Mouse (Mus musculus): Measurements from ENCODE around the gene Ifngr1. TPM values are rescaled to one million over a fixed set of nuclear protein-coding genes. Genes with fewer than 3 reads are reported as not detected.

Gene Ifngr1
- total and polyA plus RNA-seq, 3 experiments, result 15.4 to 18.6 TPM; not detected in 1

GRCm38 (mm10) chr10:19553857-19554256, 37.9 kb upstream of the Ifngr1 start:
- DNase-seq (ENCODE audit: low read depth, low spot score), result no peak
- no peak overlapping the region for H3K4me3 ChIP-seq (ENCODE audit: control insufficient read depth in 1 of 2, insufficient read depth in 1 of 2, low read depth in 2 of 2, low read length in 2 of 2)
- H3K27me3 ChIP-seq (ENCODE audit: control insufficient read depth in 1 of 2, insufficient read depth in 2 of 2, low read length in 2 of 2), result no peaks in the 10 kb centered on the region; a peak in 2 of 4 replicates
- H3K36me3 ChIP-seq (ENCODE audit: control insufficient read depth in 1 of 2, insufficient read depth in 2 of 2, low read length in 2 of 2), result no peaks in the 10 kb centered on the region
- no peaks in the 10 kb centered on the region for H3K9me3 ChIP-seq (replicated peaks; ENCODE audit: insufficient read depth, low read length)
- no peak overlapping the region for H3K27ac ChIP-seq (ENCODE audit: control insufficient read depth, low read depth, low read length)
- no peak overlapping the region for H3K9ac ChIP-seq (ENCODE audit: control insufficient read depth, low read depth, low read length, poor library complexity, severe bottlenecking)
- no peaks in the 10 kb centered on the region for H3K4me1 ChIP-seq (ENCODE audit: control insufficient read depth in 1 of 2, insufficient read depth in 2 of 2, low read length in 2 of 2)
- TF ChIP-seq CHD2 (IDR thresholded peaks at IDR 0.05; ENCODE audit: low read length), result no peak
- TF ChIP-seq TCF12 (IDR thresholded peaks at IDR 0.05; ENCODE audit: low read depth, low read length), result no peak
- TF ChIP-seq GATA1 (IDR thresholded peaks at IDR 0.05; ENCODE audit: low read depth, low read length), result no peak
- no peak for TF ChIP-seq POLR2AphosphoS2 (IDR thresholded peaks at IDR 0.05; ENCODE audit: low read length)
- no peak for TF ChIP-seq TBP (IDR thresholded peaks at IDR 0.05; ENCODE audit: low read depth, low read length)
- TF ChIP-seq POLR2AphosphoS5 (IDR thresholded peaks at IDR 0.05; ENCODE audit: borderline replicate concordance, low read depth, low read length), result no peak
- no peak for TF ChIP-seq NELFE (IDR thresholded peaks at IDR 0.05; ENCODE audit: low read depth, low read length)
- no peak for TF ChIP-seq CTCF (IDR thresholded peaks at IDR 0.05 in 2 of 3, conservative IDR thresholded peaks at IDR 0.05 in 1 of 3; ENCODE audit: control insufficient read depth in 1 of 3, insufficient read depth in 1 of 3, low read depth in 2 of 3, low read length in 3 of 3, poor library complexity in 1 of 3, severe bottlenecking in 1 of 3)
- no peak for TF ChIP-seq USF2 (IDR thresholded peaks at IDR 0.05; ENCODE audit: borderline replicate concordance in 1 of 2, insufficient read depth in 1 of 2, low read depth in 1 of 2, low read length in 2 of 2)
- TF ChIP-seq ELF1 (IDR thresholded peaks at IDR 0.05; ENCODE audit: low read depth, low read length), result no peak
- TF ChIP-seq MAZ (IDR thresholded peaks at IDR 0.05; ENCODE audit: low read depth, low read length), result no peak
- no peak for TF ChIP-seq UBTF (IDR thresholded peaks at IDR 0.05; ENCODE audit: borderline replicate concordance, insufficient read depth, low read depth, low read length)
- no peak for TF ChIP-seq POLR2A (IDR thresholded peaks at IDR 0.05; ENCODE audit: control insufficient read depth in 1 of 2, insufficient read depth in 1 of 2, low read depth in 1 of 2, low read length in 2 of 2, poor library complexity in 1 of 2)
- no peak for TF ChIP-seq GABPA (IDR thresholded peaks at IDR 0.05; ENCODE audit: low read depth, low read length)
- no peak for TF ChIP-seq MYB (IDR thresholded peaks at IDR 0.05; ENCODE audit: low read depth, low read length)
- no peak for TF ChIP-seq MAX (IDR thresholded peaks at IDR 0.05; ENCODE audit: low read length)
- no peak for TF ChIP-seq RCOR1 (IDR thresholded peaks at IDR 0.05; ENCODE audit: low read depth, low read length)
- H3K79me2 ChIP-seq (ENCODE audit: control insufficient read depth, insufficient read depth, low read length, poor library complexity), result no peaks in the 10 kb centered on the region

GRCm38 (mm10) chr10:19557696-19558095, 34.1 kb upstream of the Ifngr1 start:
- TF ChIP-seq USF1 (IDR thresholded peaks at IDR 0.05; ENCODE audit: low read depth, low read length) (no peak), KAT2A (conservative IDR thresholded peaks at IDR 0.05; ENCODE audit: low read depth, low read length) (no peak), ELF1 (IDR thresholded peaks at IDR 0.05; ENCODE audit: low read depth, low read length) (no peak), SMC3 (IDR thresholded peaks at IDR 0.05; ENCODE audit: low read depth, low read length) (no peak)
- Histone ChIP-seq H3K36me3 (ENCODE audit: control insufficient read depth in 1 of 2, insufficient read depth in 2 of 2, low read length in 2 of 2) (no peaks in the 10 kb centered on the region), H3K27me3 (ENCODE audit: control insufficient read depth in 1 of 2, insufficient read depth in 2 of 2, low read length in 2 of 2) (no peaks in the 10 kb centered on the region; a peak in 2 of 4 replicates), H3K27ac (ENCODE audit: control insufficient read depth, low read depth, low read length) (no peak overlapping the region), H3K4me3 (ENCODE audit: control insufficient read depth in 1 of 2, insufficient read depth in 1 of 2, low read depth in 2 of 2, low read length in 2 of 2) (no peak overlapping the region), H3K4me1 (ENCODE audit: control insufficient read depth in 1 of 2, insufficient read depth in 2 of 2, low read length in 2 of 2) (no peaks in the 10 kb centered on the region), H3K9me3 (replicated peaks; ENCODE audit: insufficient read depth, low read length) (no peaks in the 10 kb centered on the region), H3K9ac (ENCODE audit: control insufficient read depth, low read depth, low read length, poor library complexity, severe bottlenecking) (no peak overlapping the region), H3K79me2 (ENCODE audit: control insufficient read depth, insufficient read depth, low read length, poor library complexity) (no peaks in the 10 kb centered on the region)
- no peak for DNase-seq (ENCODE audit: low read depth, low spot score)

Data from MEL (cell line).